Mouse (Mus musculus) embryonic facial prominence, embryonic 14.5 days (tissue): Measurements from ENCODE around the gene Gstm1. TPM values are rescaled to one million over a fixed set of nuclear protein-coding genes. Genes with fewer than 3 reads are reported as not detected.

Experiments
- ATAC-seq: fragments of 200-750 bp; cut with Nextera tagmentation; 2 replicates; pipeline ENCODE4 v1.8.0; 2017; ENCODE audit warnings: low read depth, moderate number of reproducible peaks, moderate TSS enrichment
- DNase-seq: peaks from one replicate; pipeline ENCODE4 v3.0.0-alpha.2; 2015; ENCODE audit warnings: low spot score
- H3K27ac ChIP-seq: fragments of 300-500 bp; sonication (generic); replicated peaks from 2 replicates; pipeline ENCODE4 v1.5.1; 2014; ENCODE audit warnings: low read depth, mild to moderate bottlenecking, low read length, moderate library complexity
- H3K27me3 ChIP-seq: fragments of 300-500 bp; sonication (generic); replicated peaks from 2 replicates; pipeline ENCODE4 v1.6.1; 2014; ENCODE audit warnings: low read length; ENCODE audit not compliant: control insufficient read depth, insufficient read depth
- H3K36me3 ChIP-seq: fragments of 300-500 bp; sonication (generic); 2 replicates; pipeline ENCODE4 v1.6.1; 2014; ENCODE audit warnings: low read length, mixed read lengths; ENCODE audit not compliant: control insufficient read depth, insufficient read depth
- H3K4me1 ChIP-seq: fragments of 300-500 bp; sonication (generic); 2 replicates; pipeline ENCODE4 v1.6.1; 2014; ENCODE audit warnings: antibody characterized with exemption, low read length; ENCODE audit not compliant: control insufficient read depth, insufficient read depth
- H3K4me2 ChIP-seq: fragments of 300-500 bp; sonication (generic); 2 replicates; pipeline ENCODE4 v1.6.1; 2014; ENCODE audit warnings: low read depth, mild to moderate bottlenecking, low read length, moderate library complexity, mixed read lengths
- H3K4me3 ChIP-seq: fragments of 300-500 bp; sonication (generic); 2 replicates; pipeline ENCODE4 v1.5.1; 2014; ENCODE audit warnings: low read depth, mild to moderate bottlenecking, low read length
- H3K9ac ChIP-seq: fragments of 300-500 bp; sonication (generic); 2 replicates; pipeline ENCODE4 v1.6.1; 2014; ENCODE audit warnings: low read depth, mild to moderate bottlenecking, low read length, moderate library complexity, mixed read lengths
- H3K9me3 ChIP-seq: fragments of 300-500 bp; sonication (generic); 2 replicates; pipeline ENCODE4 v1.6.1; 2016; ENCODE audit warnings: low read length; ENCODE audit not compliant: control insufficient read depth
- WGBS: fragments of 180-500 bp; shearing (Covaris S2); extraction: QIAGEN DNeasy Blood & Tissue Kit; methylation state at CpG from one replicate; pipeline ENCODE4 v1.1.7; 2014; 5-methylcytosine and 5-hydroxymethylcytosine counted together
- polyA plus RNA-seq: library from polyadenylated mRNA; unstranded; fragments of >200 nt; fragmentation: Nextera tagmentation; extraction: Ambion mirVana; gene quantifications from 2 replicates; pipeline ENCODE4 v1.2.1, GENCODE M21; 2014

Gene Gstm1
- 223 and 225 TPM in 2 replicates for polyA plus RNA-seq

DNA sequence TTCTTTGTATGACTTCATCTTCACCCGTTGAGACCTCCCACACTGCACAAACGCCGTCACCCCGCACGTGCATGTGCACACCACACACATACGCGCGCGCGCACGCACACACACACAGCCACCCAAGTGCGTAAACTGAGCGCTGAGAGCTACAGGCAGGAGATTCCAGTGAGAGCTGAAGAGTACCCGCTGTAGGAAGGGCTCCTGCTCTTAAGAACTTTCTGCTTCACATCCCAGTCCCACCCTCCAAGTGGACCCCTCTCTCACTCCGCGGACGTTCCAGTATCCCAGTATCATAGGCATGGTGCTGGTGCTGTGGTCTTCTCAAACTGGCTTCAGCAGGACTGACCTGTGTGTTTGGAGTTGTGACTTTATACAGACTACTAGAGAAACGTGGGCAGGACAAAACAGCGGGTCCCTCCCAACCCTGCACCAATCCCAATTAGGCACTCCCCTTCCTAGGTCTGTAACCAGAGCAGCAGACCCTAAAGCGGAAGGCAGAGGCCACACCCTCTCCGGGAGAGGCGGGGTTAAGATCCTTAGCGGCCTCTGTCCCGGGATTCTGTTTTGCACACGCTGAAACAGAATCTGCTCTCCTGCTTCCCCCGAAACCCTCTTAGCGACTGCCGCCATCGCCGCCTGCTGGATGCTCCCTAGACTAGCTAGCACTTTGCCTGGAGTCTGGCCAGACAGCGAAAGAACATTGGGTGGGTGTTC lies at the start of gene Gstm1:
Gene Gstm1 (minus strand): TSS at position 501 of the 717 bp plus-strand sequence.
- peaks cover 8% of the 10 kb centered on the region for H3K4me1 ChIP-seq
- H3K36me3 ChIP-seq, result no peaks in the 10 kb centered on the region
- H3K4me2 ChIP-seq, result peak within 1 kb of the TSS; percentile 75
- WGBS, result 0% methylated on average over 29 of the region's 31 CpGs
- no peaks in the 10 kb centered on the region for H3K27me3 ChIP-seq
- DNase-seq (peak; percentile 99), ATAC-seq (peak; percentile 99)
- H3K4me3 ChIP-seq, result peak within 1 kb of the TSS; percentile 42
- no peaks in the 10 kb centered on the region for H3K9me3 ChIP-seq
- peak within 1 kb of the TSS; percentile 93 for H3K27ac ChIP-seq
- peak within 1 kb of the TSS; percentile 59 for H3K9ac ChIP-seq

DNA sequence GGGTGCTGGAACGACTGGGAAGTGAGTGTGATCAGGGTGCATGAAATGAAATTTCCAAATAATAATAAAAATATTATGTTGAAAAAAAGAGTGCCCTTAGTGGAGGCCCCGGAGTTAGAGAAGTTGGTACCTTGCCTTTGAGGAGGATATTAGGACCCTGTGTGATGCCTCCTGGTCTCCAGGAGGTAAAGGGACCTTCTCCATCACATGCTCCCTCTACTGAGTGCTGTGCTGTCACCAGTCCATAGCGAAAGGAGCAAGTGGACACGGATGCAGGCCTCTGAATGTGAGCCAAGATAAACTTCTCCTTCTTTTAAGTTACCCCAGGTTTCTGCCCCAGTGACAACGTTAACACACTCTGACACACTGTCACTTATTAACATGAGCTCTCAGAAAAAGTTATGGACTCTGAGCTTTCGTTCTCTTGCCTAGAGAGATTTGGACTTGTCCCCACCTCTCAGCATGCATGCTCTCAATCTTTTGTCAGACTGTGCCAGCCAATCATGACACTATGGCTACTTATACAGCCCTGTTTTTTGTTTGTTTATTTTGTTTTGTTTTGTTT lies 49.7 kb upstream of the Gstm1 start:
- Histone ChIP-seq H3K4me2 (no peak overlapping the region), H3K9ac (no peak overlapping the region), H3K27me3 (no peaks in the 10 kb centered on the region), H3K36me3 (peaks cover 7% of the 10 kb centered on the region), H3K27ac (no peak overlapping the region), H3K4me3 (no peak overlapping the region), H3K4me1 (no peaks in the 10 kb centered on the region), H3K9me3 (no peaks in the 10 kb centered on the region)
- ATAC-seq, result no peak
- WGBS, result 74% methylated on average over 6 of the region's 6 CpGs
- no peak for DNase-seq

DNA sequence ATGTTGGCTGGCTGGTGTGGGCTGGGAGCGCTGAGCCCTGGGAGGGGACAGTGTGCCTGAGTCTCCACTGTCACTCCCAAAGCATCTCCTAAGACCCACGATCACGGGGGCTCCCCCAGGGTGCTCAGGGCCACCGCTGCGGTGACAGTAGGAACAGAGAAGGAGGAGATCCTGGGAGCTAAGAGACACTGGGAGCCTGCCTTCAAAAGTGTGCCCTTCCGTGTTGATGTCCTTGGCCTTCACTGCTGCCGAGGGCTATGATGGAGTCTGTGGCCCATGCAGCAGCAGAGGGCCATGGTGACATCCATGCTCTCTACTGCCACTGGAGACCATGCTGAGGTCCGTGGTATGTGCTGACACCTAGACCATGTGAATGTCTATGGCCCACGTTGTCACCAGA lies 47.8 kb upstream of the Gstm1 start:
- H3K36me3 ChIP-seq, result no peaks in the 10 kb centered on the region
- no peak for ATAC-seq
- H3K4me1 ChIP-seq, result no peaks in the 10 kb centered on the region
- H3K27ac ChIP-seq, result no peak overlapping the region
- no peak overlapping the region for H3K4me2 ChIP-seq
- H3K9ac ChIP-seq, result no peak overlapping the region
- no peaks in the 10 kb centered on the region for H3K9me3 ChIP-seq
- WGBS, result 66% methylated on average over 9 of the region's 9 CpGs
- no peaks in the 10 kb centered on the region for H3K27me3 ChIP-seq
- H3K4me3 ChIP-seq, result no peak overlapping the region
- DNase-seq, result no peak

DNA sequence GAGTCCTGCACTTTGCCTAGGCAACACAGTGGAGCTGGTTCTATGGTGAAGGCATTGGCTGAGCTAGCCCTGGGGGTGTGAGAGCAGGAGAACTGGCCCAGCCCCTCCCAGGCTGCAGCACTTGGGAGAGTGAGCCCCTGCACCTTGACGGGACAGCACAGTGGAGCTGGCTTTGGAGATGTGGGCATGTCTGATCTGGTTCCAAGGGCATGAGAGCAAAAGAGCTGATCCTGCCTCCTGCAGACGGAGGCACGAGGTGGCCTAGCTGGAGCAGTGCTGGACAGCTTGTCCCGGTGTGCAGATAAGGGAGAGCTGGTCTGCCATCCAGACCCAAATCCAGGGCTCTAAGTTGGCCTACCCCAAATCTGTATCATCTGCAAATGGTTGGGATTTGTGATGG lies 46.9 kb upstream of the Gstm1 start:
- no peak for DNase-seq
- 54% methylated on average over 4 of the region's 4 CpGs for WGBS
- no peaks in the 10 kb centered on the region for H3K9me3 ChIP-seq
- H3K4me1 ChIP-seq, result no peaks in the 10 kb centered on the region
- no peaks in the 10 kb centered on the region for H3K27me3 ChIP-seq
- H3K4me2 ChIP-seq, result no peak overlapping the region
- ATAC-seq, result no peak
- no peaks in the 10 kb centered on the region for H3K36me3 ChIP-seq
- H3K4me3 ChIP-seq, result no peak overlapping the region
- no peak overlapping the region for H3K27ac ChIP-seq
- no peak overlapping the region for H3K9ac ChIP-seq

DNA sequence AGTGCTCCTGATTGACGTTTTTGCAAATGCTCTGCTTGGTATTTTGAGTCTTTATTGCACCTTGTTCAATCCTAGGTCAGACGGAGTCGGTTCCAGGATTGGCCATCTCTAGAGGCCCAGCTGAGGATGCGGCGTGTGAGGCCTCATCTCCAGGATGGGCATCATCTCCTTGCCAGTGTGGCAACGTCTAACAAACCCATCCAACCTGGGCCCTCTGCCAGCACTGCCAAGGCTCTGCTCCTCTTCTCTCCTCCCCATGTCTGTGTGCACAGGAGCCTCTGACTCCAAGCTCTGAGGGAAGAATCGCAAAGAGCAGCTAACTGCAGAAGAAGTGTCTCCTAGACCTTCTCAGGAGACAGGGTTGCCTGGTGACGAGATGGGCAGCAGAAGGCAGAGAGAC lies 44.9 kb upstream of the Gstm1 start:
- no peaks in the 10 kb centered on the region for H3K9me3 ChIP-seq
- H3K27me3 ChIP-seq, result no peaks in the 10 kb centered on the region
- no peak overlapping the region for H3K4me3 ChIP-seq
- no peaks in the 10 kb centered on the region for H3K36me3 ChIP-seq
- H3K9ac ChIP-seq, result no peak overlapping the region
- H3K4me2 ChIP-seq, result no peak overlapping the region
- ATAC-seq, result no peak
- H3K27ac ChIP-seq, result no peak overlapping the region
- WGBS, result 80% methylated on average over 8 of the region's 8 CpGs
- DNase-seq, result no peak
- no peaks in the 10 kb centered on the region for H3K4me1 ChIP-seq

DNA sequence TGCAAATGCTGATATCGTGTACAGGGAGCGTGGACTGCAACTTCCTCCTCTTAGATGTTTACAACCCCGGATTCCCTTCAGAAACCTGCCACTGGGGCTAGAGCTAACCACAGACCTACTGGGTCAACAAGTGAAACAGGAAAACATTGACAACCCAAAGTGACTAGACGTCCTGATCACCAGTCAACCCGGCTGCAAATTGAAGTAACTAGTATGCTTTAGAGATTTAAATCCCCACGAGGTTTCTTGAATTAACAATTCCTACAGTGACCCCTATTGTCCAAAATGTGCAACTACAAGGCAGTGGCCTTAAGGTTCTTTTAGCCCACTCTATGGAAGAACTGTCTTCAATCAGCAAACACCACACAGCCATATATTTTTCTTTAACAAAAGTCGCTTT lies 43.6 kb upstream of the Gstm1 start:
- no peaks in the 10 kb centered on the region for H3K27me3 ChIP-seq
- ATAC-seq (no peak), DNase-seq (peak; percentile 87)
- 27% methylated on average over 7 of the region's 7 CpGs for WGBS
- no peaks in the 10 kb centered on the region for H3K9me3 ChIP-seq
- H3K27ac ChIP-seq, result no peak overlapping the region
- H3K36me3 ChIP-seq, result no peaks in the 10 kb centered on the region
- H3K9ac ChIP-seq, result 0 out of 2 replicates have a peak overlapping the region, but pooled peaks have one; percentile 25
- no peaks in the 10 kb centered on the region for H3K4me1 ChIP-seq
- H3K4me3 ChIP-seq, result no peak overlapping the region
- peak overlapping the region; percentile 38; the same call in 1 of the 2 replicates for H3K4me2 ChIP-seq

DNA sequence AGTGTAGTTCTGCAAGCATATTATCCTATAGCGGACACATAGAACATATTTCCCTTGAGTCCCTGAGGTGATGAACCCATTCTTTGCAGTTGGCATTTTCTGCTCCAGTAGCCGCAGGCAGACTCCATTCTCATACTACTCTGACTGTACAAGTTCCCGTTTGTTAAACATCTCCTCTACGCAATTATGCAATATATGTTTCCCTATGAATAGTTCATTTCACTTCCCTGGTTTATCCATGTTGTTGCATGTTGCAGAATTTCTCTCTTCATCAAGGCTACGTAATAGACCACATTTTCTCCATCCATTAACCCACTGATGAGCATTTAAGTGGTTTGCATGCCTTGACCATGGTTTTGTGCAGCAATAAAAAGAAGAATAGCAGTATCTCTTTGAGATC lies 32.7 kb upstream of the Gstm1 start:
- DNase-seq (no peak), ATAC-seq (no peak)
- 93% methylated on average over 5 of the region's 5 CpGs for WGBS
- Histone ChIP-seq H3K4me2 (no peak overlapping the region), H3K9ac (no peak overlapping the region), H3K27me3 (no peaks in the 10 kb centered on the region), H3K4me3 (no peak overlapping the region), H3K36me3 (no peaks in the 10 kb centered on the region), H3K27ac (no peak overlapping the region), H3K9me3 (no peaks in the 10 kb centered on the region), H3K4me1 (no peaks in the 10 kb centered on the region)

DNA sequence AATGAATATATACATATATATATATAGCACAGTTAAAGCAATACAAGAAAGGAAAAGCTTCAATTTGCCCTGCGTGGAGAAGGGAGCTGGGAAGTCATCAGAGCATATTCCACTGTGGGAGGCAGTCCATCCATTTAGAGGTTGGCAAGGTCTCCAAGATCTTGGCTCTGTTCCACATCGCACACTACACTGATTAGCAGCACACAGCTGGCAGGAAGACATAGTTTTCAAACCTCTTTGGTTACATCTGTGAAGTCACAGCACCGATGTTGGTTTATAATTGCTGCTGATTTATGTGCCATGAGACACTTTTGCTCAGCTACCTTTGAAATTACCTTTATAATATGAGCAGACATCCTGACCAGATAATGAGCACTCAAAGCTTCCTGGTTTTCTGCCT lies 30.5 kb upstream of the Gstm1 start:
- no peaks in the 10 kb centered on the region for H3K9me3 ChIP-seq
- 64% methylated on average over 3 of the region's 3 CpGs for WGBS
- H3K4me2 ChIP-seq, result no peak overlapping the region
- H3K27me3 ChIP-seq, result no peaks in the 10 kb centered on the region
- no peak for DNase-seq
- H3K36me3 ChIP-seq, result no peaks in the 10 kb centered on the region
- ATAC-seq, result no peak
- H3K4me3 ChIP-seq, result no peak overlapping the region
- no peak overlapping the region for H3K27ac ChIP-seq
- H3K4me1 ChIP-seq, result peaks cover 11% of the 10 kb centered on the region
- no peak overlapping the region for H3K9ac ChIP-seq
